Mouse (Mus musculus) C2C12 (cell line): Measurements from ENCODE around the gene Stat3. TPM values are rescaled to one million over a fixed set of nuclear protein-coding genes. Genes with fewer than 3 reads are reported as not detected.

Experiments used
- H3K27me3 ChIP-seq: one replicate; pipeline ENCODE4 v1.6.1; 2011; ENCODE audit not compliant: control insufficient read depth, insufficient read depth, insufficient read length
- H3K36me3 ChIP-seq: one replicate; pipeline ENCODE4 v1.6.1; 2011; ENCODE audit not compliant: control insufficient read depth, insufficient read depth
- H3K4me3 ChIP-seq: one replicate; pipeline ENCODE4 v1.5.1; 2011; ENCODE audit warnings: mild to moderate bottlenecking, control low read depth; ENCODE audit not compliant: poor library complexity, insufficient read depth, severe bottlenecking
- H3K79me2 ChIP-seq: one replicate; pipeline ENCODE4 v1.6.1; 2011; ENCODE audit not compliant: control insufficient read depth, insufficient read depth
- H3K79me3 ChIP-seq: one replicate; pipeline ENCODE4 v1.6.1; 2011; ENCODE audit warnings: low read depth, control low read depth
- H3ac ChIP-seq: one replicate; pipeline ENCODE3; 2011; ENCODE audit warnings: low read depth; ENCODE audit not compliant: control insufficient read depth, insufficient read length
- CEBPB ChIP-seq: IDR thresholded peaks from one replicate; pipeline ENCODE4 v1.6.1; 2011; ENCODE audit warnings: low read depth, mild to moderate bottlenecking, control low read depth, moderate library complexity
- CTCF ChIP-seq: IDR thresholded peaks from one replicate; pipeline ENCODE4 v1.5.1; 2011; ENCODE audit not compliant: control insufficient read depth, insufficient read depth, insufficient read length
- FOSL1 ChIP-seq: IDR thresholded peaks from one replicate; pipeline ENCODE4 v1.8.0; 2011; ENCODE audit warnings: mild to moderate bottlenecking, low read length; ENCODE audit not compliant: poor library complexity, insufficient read depth, severe bottlenecking
- MAX ChIP-seq: IDR thresholded peaks from one replicate; pipeline ENCODE4 v1.6.1; 2011; ENCODE audit warnings: mild to moderate bottlenecking, control low read depth
- MYOD1 ChIP-seq: IDR thresholded peaks from one replicate; pipeline ENCODE4 v1.6.1; 2011; ENCODE audit warnings: low read depth; ENCODE audit not compliant: control insufficient read depth, insufficient read length
- MYOG ChIP-seq: IDR thresholded peaks from one replicate; pipeline ENCODE4 v1.6.1; 2011; ENCODE audit not compliant: control insufficient read depth, insufficient read length; ENCODE audit errors: extremely low read depth
- USF1 ChIP-seq: IDR thresholded peaks from one replicate; pipeline ENCODE4 v1.6.1; 2011; ENCODE audit warnings: low read depth, mild to moderate bottlenecking, control low read depth, moderate library complexity
- polyA plus RNA-seq: library from polyadenylated mRNA; unstranded; fragments of >200 nt; fragmentation: generic; extraction: Trizol; gene quantifications from one replicate; pipeline ENCODE4 v1.2.1, GENCODE M21; 2012; ENCODE audit warnings: missing spikeins

Stat3 gene
- polyA plus RNA-seq, 1 experiment: 36.1 TPM

GRCm38 (mm10) chr11:100962371-100962911 lies 23.1 kb upstream of the Stat3 start:
- Histone ChIP-seq H3ac (peak overlapping the region; percentile 1), H3K27me3 (no peaks in the 10 kb centered on the region), H3K4me3 (no peak overlapping the region), H3K79me3 (peaks cover 78% of the 10 kb centered on the region), H3K79me2 (peaks cover 99% of the 10 kb centered on the region), H3K36me3 (peaks cover 81% of the 10 kb centered on the region)
- TF ChIP-seq MYOD1: no peak
- peak; percentile 40 for TF ChIP-seq FOSL1
- TF ChIP-seq USF1: no peak
- peak; percentile 55 for TF ChIP-seq CEBPB
- TF ChIP-seq CTCF: no peak
- no peak for TF ChIP-seq MAX

DNA sequence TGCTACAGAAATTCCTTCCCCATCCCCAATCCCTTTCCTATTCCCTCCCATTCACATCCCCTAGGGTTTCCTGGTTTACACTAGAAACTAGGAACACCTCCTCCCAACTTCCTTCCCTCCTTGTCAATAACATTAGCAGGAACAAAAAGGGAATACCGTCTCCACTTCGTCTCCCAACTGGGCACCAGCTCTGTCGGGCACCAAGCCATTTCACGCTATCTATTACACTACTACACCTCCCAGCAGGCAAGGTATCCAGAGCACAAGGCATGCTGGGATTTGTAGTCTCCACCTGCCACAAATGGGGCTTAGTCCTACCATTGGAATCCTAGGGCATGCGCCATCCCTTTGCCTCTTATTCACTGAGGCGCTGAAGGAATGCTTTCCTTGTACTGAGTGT lies 21.2 kb upstream of the Stat3 start:
- H3K36me3 ChIP-seq: peaks cover 82% of the 10 kb centered on the region
- H3K4me3 ChIP-seq: no peak overlapping the region
- no peak overlapping the region for H3ac ChIP-seq
- no peaks in the 10 kb centered on the region for H3K27me3 ChIP-seq
- TF ChIP-seq MYOG (no peak), CTCF (no peak), USF1 (no peak), MAX (no peak), CEBPB (no peak), FOSL1 (no peak)
- peaks cover 62% of the 10 kb centered on the region for H3K79me3 ChIP-seq
- peaks cover 88% of the 10 kb centered on the region for H3K79me2 ChIP-seq

- Histone ChIP-seq H3ac (no peak overlapping the region), H3K27me3 (no peaks in the 10 kb centered on the region), H3K36me3 (peaks cover 81% of the 10 kb centered on the region), H3K79me3 (peaks cover 54% of the 10 kb centered on the region), H3K79me2 (peaks cover 81% of the 10 kb centered on the region), H3K4me3 (no peak overlapping the region)
- TF ChIP-seq USF1: no peak
- no peak for TF ChIP-seq MYOG
- TF ChIP-seq MAX: no peak
- no peak for TF ChIP-seq CTCF
- no peak for TF ChIP-seq MYOD1
- TF ChIP-seq FOSL1: no peak
- no peak for TF ChIP-seq CEBPB
Measured at GRCm38 (mm10) chr11:100959826-100960225, 20.5 kb upstream of the Stat3 start.

DNA sequence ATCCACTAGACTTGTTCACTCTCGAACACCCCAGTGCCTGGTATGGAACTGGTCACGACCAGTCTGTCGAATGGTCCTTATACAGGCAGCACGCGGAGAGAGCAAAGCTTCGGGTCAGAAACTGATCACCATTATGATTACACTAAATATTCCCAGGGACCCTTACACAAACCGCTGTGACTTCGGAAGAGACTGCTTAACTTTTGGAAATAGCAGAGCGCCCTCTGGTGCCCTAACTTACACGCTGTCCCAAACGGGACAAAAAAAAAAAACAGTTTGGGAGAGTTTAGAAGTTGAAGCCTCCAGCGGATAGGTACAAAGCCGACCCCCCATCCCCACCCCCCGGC lies 20.1 kb upstream of the Stat3 start:
- Histone ChIP-seq H3K4me3 (no peak overlapping the region), H3K79me3 (peaks cover 51% of the 10 kb centered on the region), H3ac (no peak overlapping the region), H3K79me2 (peaks cover 77% of the 10 kb centered on the region), H3K36me3 (peaks cover 79% of the 10 kb centered on the region), H3K27me3 (no peaks in the 10 kb centered on the region)
- TF ChIP-seq MAX (no peak), MYOG (no peak), USF1 (no peak), MYOD1 (no peak), CTCF (no peak), FOSL1 (no peak), CEBPB (no peak)

- H3K4me3 ChIP-seq: no peak overlapping the region
- no peak overlapping the region for H3ac ChIP-seq
- H3K79me2 ChIP-seq: peaks cover 71% of the 10 kb centered on the region
- no peak for TF ChIP-seq USF1
- TF ChIP-seq CEBPB: no peak
- no peak for TF ChIP-seq FOSL1
- no peak for TF ChIP-seq MYOD1
- no peak for TF ChIP-seq MYOG
- TF ChIP-seq MAX: no peak
- no peak for TF ChIP-seq CTCF
- H3K27me3 ChIP-seq: no peaks in the 10 kb centered on the region
- H3K36me3 ChIP-seq: peaks cover 79% of the 10 kb centered on the region
- H3K79me3 ChIP-seq: peaks cover 45% of the 10 kb centered on the region
Measured at GRCm38 (mm10) chr11:100958613-100959463, 19.5 kb upstream of the Stat3 start.
